Mouse (Mus musculus) spleen, adult 2 months (tissue): Measurements from ENCODE around the gene Cdkl3.

Source experiments
- CTCF ChIP-seq: fragments of 200-500 bp; IDR thresholded peaks from 2 replicates; pipeline ENCODE4 v1.5.1; 2011; ENCODE audit warnings: mild to moderate bottlenecking, inconsistent platforms; ENCODE audit not compliant: insufficient read depth, insufficient read length, insufficient replicate concordance; ENCODE audit errors: extremely low read depth
- POLR2A ChIP-seq: fragments of 200-500 bp; IDR thresholded peaks from 2 replicates; pipeline ENCODE4 v1.6.1; 2011; ENCODE audit warnings: low read depth, low read length, inconsistent platforms

- TF ChIP-seq POLR2A, result no peak
- no peak for TF ChIP-seq CTCF
Observed at GRCm38 (mm10) chr11:52105503-52105902, 101.5 kb downstream of the Cdkl3 start.
